Mouse (Mus musculus) inflammation-experienced regulatory T-cells, adult 16 weeks (primary cell): ENCODE measurements around the gene Zfp280d. TPM values are rescaled to one million over a fixed set of nuclear protein-coding genes. Genes with fewer than 3 reads are reported as not detected.

Source experiments
- polyA plus RNA-seq: library from polyadenylated mRNA; unstranded; fragments of 100-300 nt; shearing (Covaris generic); gene quantifications from one replicate; pipeline ENCODE4 v1.2.1, GENCODE M21; 2017

Gene Zfp280d
- polyA plus RNA-seq, result 79.2 TPM

DNA sequence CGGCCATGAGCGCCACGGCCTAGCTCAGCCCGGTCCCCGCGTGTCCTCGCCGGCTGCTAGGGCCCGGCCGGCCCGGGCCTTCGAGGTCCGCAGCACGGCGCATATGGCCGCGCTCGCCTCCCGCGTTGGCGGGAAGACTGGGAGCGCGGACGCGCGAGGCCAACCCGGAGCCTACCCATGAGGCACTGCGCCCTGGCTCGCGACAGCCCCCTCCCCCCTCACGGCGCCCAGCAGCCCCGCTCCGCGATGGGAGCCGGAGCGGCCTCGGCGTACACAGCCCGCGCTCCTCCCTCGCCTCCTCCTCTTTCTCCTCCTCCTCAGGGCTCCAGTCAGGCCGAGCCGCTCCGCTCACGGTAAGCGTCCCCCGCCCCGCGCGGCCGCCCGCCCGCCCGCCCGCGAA lies at the start of gene Zfp280d:
Zfp280d (plus strand) TSS at position 184 of the 400 bp plus-strand sequence.

Other genes with a start within 250 kb of the Zfp280d start
- 44.1 TPM for gene Tcf12, start 163.0 kb upstream of the Zfp280d start, polyA plus RNA-seq
- gene Mns1, start 163.2 kb downstream of the Zfp280d start, polyA plus RNA-seq, result 11.2 TPM
- gene Tex9, start 217.4 kb downstream of the Zfp280d start, polyA plus RNA-seq, result 12.0 TPM